ENCODE assay signal across 1 mouse cellular context in genomic region chr19:59337872-59338681, GRCm38 (mm10).
TF ChIP-seq lines count a peak whose summit lies in the region.

No protein-coding gene starts in this region.

TF ChIP-seq in MEL, 35 proteins besides CTCF, POLR2A, EP300 and RAD21 (continued from another document):
- TF ChIP-seq USF2 (IDR thresholded peaks at IDR 0.05; ENCODE audit: borderline replicate concordance in 1 of 2, insufficient read depth in 1 of 2, low read depth in 1 of 2, low read length in 2 of 2): no peak
